Mouse (Mus musculus): ENCODE measurements around the gene Zfp738. TPM values are rescaled to one million over a fixed set of nuclear protein-coding genes. Genes with fewer than 3 reads are reported as not detected.
"Not testable (repeated sequence)": the region's sequence is repeated elsewhere in the genome, so short reads cannot be mapped to it uniquely, and the experiment has no call there.

Gene Zfp738
- polyA plus RNA-seq (2015; fragmentation: Nextera tagmentation; extraction: Ambion mirVana): 8.9 and 12.7 TPM in 2 replicates

DNA sequence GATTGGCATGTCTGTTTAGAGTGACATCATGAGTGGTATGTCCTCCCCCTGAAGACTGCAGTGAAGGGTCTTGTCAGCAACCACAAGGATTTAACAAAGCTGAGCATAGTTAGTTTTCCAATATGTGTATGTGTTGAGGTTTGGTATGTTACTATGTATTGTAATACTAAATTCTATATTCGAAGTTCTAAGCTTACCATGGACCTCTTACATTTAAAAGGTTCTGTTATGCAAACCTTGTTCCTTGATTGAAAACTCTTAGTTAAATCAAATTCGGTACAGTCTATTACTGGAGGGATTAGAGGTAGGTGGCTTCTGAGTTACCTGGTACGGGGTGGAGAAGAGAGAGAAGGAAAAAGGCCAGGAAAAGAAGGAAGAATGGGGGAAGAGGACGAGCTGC, at the start of gene Zfp738:
TSS of gene Zfp738 (minus strand) at position 101 of the 400 bp plus-strand sequence.
- H3K4me3 ChIP-seq (replicated peaks): no peak within 1 kb of the TSS
- WGBS: 78% methylated on average over 4 of the region's 4 CpGs
- H3K9me3 ChIP-seq: no peaks in the 10 kb centered on the region
- no peaks in the 10 kb centered on the region for H3K27me3 ChIP-seq (replicated peaks)
- 0 out of 2 replicates have a peak, but pooled peaks cover 2% of the 10 kb centered on the region for H3K4me1 ChIP-seq
- ATAC-seq (ENCODE audit: insufficient read depth, low FRiP score, low read depth): no peak
- no peak within 1 kb of the TSS for H3K9ac ChIP-seq
- no peak within 1 kb of the TSS for H3K27ac ChIP-seq
- no peak within 1 kb of the TSS for H3K4me2 ChIP-seq
- H3K36me3 ChIP-seq: no peaks in the 10 kb centered on the region

DNA sequence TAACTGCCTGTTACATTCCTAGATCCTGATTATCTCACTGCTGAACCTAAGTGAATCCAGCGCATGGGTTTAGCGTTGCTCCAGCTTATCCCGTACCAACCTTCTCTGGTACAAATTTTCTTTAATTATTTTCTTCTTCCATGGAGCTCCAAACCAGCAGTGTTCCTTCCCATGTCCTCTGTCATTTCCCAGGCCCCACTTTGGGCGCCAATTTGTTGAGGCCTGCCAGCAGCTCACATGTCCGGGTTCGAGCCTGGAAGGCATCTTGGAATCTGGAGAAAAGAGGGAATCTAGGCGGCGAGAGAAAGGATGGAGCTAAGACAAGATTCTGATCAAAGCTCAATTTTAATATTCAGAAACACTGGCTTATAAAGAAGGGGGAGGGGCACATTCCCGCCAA, 47.5 kb upstream of the Zfp738 start:
- ATAC-seq (ENCODE audit: insufficient read depth, low FRiP score, low read depth); H3K9me3 ChIP-seq; H3K27me3 ChIP-seq (replicated peaks); H3K4me1 ChIP-seq; H3K9ac ChIP-seq; H3K27ac ChIP-seq; H3K36me3 ChIP-seq; H3K4me2 ChIP-seq; H3K4me3 ChIP-seq (replicated peaks): not testable (repeated sequence)
- 88% methylated on average over 9 of the region's 9 CpGs for WGBS

DNA sequence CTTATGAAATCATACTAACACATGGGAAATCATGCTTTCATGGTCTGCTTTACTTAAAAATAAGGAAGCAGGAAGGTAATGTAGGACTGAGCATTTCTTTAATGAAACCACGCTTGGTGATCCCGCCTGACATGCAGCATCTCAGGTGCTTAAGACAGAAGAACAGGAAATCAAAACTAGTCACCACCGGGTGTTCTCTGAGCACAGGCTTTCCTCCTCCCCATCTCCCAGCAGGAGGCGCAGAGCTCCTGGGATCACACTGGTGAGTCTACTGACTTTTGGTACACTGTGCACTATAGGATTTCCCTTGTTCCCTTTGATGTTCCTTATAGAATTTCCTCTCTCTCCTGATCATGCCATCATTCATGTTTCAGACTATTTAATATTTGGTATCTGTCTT, 42.6 kb upstream of the Zfp738 start:
- not testable (repeated sequence) for H3K27ac ChIP-seq; H3K36me3 ChIP-seq; H3K4me1 ChIP-seq; H3K9me3 ChIP-seq; H3K27me3 ChIP-seq (replicated peaks)
- Histone ChIP-seq H3K9ac (peak overlapping the region; percentile 41; the same call in 1 of the 2 replicates), H3K4me3 (replicated peaks) (peak overlapping the region; percentile 58), H3K4me2 (peak overlapping the region; percentile 65)
- ATAC-seq (ENCODE audit: insufficient read depth, low FRiP score, low read depth): peak; percentile 88
- 28% methylated on average over 4 of the region's 4 CpGs for WGBS

DNA sequence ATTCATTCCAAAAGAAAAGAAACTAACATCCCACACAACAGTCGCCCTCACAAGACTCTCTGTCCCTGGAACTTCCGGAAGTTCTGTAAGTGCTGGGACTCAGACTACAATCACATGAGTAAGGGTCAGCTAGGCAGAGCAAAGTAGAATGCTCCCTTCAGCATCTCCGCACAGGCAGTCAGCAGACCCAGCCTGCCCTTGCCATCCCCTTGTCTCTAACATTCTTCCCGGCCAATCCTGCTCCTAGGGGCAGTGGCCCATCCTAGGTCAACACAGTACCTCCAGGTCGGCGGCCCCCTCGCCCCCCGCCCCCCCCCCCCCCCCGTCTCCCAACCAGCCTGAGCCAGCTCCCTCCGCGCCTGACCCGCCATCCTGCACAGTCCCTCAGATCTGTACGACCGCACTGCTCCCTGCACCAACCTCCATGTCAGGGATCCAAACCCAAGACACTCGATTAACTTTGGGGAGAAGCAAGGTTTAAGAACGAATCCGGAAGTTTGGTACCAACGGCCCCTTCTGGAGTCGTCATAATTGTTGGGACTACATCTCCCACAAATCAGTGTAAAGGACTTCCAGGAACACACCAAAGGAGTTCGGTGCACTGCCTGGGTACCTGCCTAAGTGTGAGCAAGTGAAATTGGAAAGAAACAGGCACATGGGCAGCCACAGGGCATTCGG, 41.9 kb upstream of the Zfp738 start, which contains the start of gene Zfp65:
TSS of gene Zfp65 (minus strand) at position 533 of the 678 bp plus-strand sequence.
- H3K27me3 ChIP-seq (replicated peaks): no peaks in the 10 kb centered on the region
- peak within 1 kb of the TSS; percentile 58 for H3K4me3 ChIP-seq (replicated peaks)
- peak within 1 kb of the TSS; percentile 41 for H3K9ac ChIP-seq
- H3K4me1 ChIP-seq: no peaks in the 10 kb centered on the region
- no peaks in the 10 kb centered on the region for H3K9me3 ChIP-seq
- 3% methylated on average over 16 of the region's 21 CpGs for WGBS
- peak within 1 kb of the TSS; percentile 35; the same call in 1 of the 2 replicates for H3K27ac ChIP-seq
- H3K36me3 ChIP-seq: no peaks in the 10 kb centered on the region
- ATAC-seq (ENCODE audit: insufficient read depth, low FRiP score, low read depth): peak; percentile 87; the same call in 1 of the 2 replicates
- peak within 1 kb of the TSS; percentile 65 for H3K4me2 ChIP-seq

DNA sequence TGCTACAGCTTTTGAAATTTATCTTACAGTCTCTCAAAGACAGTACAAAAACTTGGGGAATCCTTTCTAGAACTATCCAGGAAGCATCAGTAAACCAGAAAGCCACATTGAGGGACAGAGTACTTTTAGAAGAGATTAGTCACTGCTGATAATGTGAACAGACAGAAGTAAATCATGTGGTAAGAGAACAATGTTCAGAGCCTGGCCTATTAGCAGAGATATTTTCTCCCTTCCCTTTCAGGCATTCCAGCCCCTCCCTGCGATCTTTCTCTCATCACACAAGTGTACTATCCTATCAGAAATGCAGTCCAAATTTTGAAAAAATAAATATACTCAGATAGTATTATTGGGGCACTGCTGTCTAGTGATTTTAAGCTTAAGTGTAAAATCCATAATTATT, 41.2 kb upstream of the Zfp738 start:
- no peak for ATAC-seq (ENCODE audit: insufficient read depth, low FRiP score, low read depth)
- Histone ChIP-seq H3K4me1 (0 out of 2 replicates have a peak, but pooled peaks cover 2% of the 10 kb centered on the region), H3K27me3 (replicated peaks) (no peaks in the 10 kb centered on the region), H3K36me3 (no peaks in the 10 kb centered on the region), H3K4me2 (peak overlapping the region; percentile 65), H3K9ac (no peak overlapping the region), H3K27ac (no peak overlapping the region), H3K9me3 (no peaks in the 10 kb centered on the region), H3K4me3 (replicated peaks) (peak overlapping the region; percentile 58)
- WGBS: 72% methylated on average over 1 of the region's 1 CpGs

DNA sequence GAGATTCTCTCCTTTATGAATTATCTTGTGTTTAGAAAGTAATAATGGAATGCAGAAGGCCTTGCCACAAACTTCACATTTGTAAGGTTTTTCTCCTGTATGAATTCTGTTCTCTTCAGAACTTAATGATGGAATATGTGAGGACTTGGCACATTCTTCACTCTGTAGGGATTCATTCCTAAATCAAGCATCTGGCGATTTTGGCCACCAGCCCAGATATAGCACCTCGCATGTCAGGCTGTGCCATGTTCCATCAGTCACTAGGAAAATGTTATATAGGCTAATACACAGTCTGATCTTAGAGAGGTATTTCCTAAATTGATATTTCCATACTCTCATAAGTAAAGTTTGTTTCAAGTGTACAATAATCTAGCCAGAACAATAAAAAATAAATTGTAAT, 38.5 kb upstream of the Zfp738 start:
- WGBS: 56% methylated on average over 2 of the region's 2 CpGs
- H3K27me3 ChIP-seq (replicated peaks); H3K9ac ChIP-seq; H3K27ac ChIP-seq; H3K4me2 ChIP-seq; ATAC-seq (ENCODE audit: insufficient read depth, low FRiP score, low read depth); H3K4me3 ChIP-seq (replicated peaks); H3K9me3 ChIP-seq; H3K4me1 ChIP-seq; H3K36me3 ChIP-seq: not testable (repeated sequence)

DNA sequence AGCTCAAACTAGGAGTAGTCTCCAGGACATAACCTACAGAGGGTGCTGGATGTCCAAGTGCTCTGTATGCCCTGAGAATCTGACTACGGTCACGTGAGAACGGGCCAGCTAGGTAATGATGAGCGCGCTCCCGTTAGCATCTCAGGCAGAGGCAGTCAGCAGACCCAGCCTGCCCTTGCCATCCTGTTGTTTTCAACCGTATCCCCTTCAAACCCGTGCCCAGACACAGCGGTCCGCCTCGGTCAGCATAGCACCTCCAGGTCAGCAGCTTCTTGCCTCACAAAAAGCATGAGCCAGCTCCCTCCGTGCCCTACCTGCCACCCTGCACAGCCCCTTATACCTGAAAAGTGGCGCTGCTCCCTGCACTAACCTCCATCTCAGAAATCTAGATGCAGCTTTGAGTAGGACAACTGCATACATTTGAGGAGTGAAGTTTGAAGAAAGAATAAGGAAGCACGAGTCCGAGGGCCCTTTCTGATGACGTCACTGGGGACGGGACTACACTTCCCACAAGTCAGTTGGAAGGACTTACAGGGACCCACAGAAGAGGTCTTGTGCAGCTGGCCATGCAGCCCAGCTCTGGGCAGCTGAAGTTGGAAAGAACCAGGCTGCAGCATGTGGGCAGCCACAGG, 37.1 kb upstream of the Zfp738 start:
- 1% methylated on average over 17 of the region's 17 CpGs for WGBS
- Histone ChIP-seq H3K4me3 (replicated peaks) (peak overlapping the region; percentile 85), H3K4me1 (0 out of 2 replicates have a peak, but pooled peaks cover 2% of the 10 kb centered on the region), H3K27me3 (replicated peaks) (no peaks in the 10 kb centered on the region), H3K4me2 (peak overlapping the region; percentile 73), H3K36me3 (no peaks in the 10 kb centered on the region), H3K9me3 (no peaks in the 10 kb centered on the region), H3K27ac (peak overlapping the region; percentile 62), H3K9ac (peak overlapping the region; percentile 83)
- ATAC-seq (ENCODE audit: insufficient read depth, low FRiP score, low read depth): peak; percentile 93

DNA sequence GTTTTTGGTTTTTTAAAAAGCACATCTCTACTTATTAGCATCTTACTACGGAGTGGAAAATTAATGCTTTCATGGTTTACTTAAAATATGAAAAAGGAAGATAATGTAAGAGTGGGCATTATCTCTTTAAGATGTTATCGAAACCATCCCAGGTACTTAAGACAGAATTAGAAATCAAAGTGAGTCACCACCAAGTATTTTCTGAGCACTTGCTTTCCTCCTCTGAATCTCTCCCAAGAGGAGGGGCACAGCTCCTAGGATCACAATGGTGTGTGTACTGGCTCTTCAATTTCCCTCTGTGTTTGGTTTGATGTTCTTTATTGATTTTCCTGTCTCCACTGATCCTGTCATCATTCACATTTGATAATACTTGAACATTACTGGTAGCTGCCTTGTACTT, 3.0 kb downstream of the Zfp738 start:
- H3K27me3 ChIP-seq (replicated peaks); ATAC-seq (ENCODE audit: insufficient read depth, low FRiP score, low read depth): not testable (repeated sequence)

DNA sequence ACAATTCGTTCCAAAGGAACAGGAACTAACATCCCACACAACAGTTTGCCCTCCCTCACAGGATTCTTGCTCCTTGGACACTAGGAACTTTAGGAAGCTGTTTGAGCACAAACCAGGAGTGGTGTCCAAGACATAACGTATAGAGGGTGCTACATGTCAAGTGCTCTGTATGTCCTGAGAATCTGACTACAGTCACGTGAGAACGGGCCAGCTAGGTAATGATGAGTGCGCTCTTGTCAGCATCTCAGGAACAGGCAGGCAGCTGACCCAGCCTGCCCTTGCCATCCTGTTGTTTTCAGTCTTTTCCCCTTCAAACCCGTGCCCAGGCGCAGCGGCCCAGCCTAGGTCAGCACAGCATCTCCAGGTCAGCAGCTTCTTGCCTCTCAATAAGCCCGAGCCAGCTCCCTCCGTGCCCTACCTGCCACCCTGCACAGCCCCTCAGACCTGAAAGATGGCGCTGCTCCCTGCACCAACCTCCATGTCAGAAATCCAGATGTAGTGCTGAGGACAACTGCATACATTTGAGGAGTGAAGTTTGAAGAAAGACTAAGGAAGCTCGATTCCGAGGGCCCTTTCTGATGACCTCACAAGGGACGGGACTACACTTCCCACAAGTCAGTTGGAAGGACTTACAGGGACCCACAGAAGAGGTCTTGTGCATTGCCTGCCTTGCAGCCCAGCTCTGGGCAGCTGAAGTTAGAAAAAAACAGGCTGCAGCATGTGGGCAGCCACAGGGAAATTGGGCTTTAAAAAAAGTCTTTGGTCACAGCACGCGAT, 3.7 kb downstream of the Zfp738 start:
- H3K27me3 ChIP-seq (replicated peaks); H3K27ac ChIP-seq; H3K4me1 ChIP-seq; H3K9me3 ChIP-seq; H3K36me3 ChIP-seq: not testable (repeated sequence)
- Histone ChIP-seq H3K9ac (peak overlapping the region; percentile 51), H3K4me3 (replicated peaks) (peak overlapping the region; percentile 85), H3K4me2 (peak overlapping the region; percentile 59)
- ATAC-seq (ENCODE audit: insufficient read depth, low FRiP score, low read depth): peak; percentile 99
- WGBS: 10% methylated on average over 16 of the region's 16 CpGs

More for the DNA sequence above, 3.0 kb downstream of the Zfp738 start:
- 66% methylated on average over 2 of the region's 2 CpGs for WGBS
- Histone ChIP-seq H3K4me2 (peak overlapping the region; percentile 59), H3K4me3 (replicated peaks) (peak overlapping the region; percentile 85)
- H3K4me1 ChIP-seq, H3K9me3 ChIP-seq, H3K27ac ChIP-seq, H3K36me3 ChIP-seq, H3K9ac ChIP-seq: not testable (repeated sequence)

DNA sequence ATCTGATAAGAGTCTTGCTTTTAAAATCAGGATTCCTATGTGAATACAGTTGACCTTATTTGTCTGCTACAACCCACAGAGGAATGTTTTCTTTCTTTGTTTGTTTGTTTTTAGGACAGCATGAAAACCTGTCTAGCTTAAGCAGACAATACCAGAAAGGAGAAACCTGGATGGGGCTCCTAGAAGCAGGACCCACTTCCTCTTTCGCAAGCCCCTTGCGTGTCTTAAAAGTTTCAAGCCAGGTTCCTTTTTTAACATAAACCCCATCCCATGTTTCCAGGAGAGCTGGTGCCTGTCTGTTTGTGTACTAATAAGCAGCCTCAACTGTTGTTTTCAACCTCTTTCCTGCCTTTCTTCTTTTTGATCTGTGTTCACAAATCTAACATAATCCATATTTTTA, 12.0 kb downstream of the Zfp738 start:
- Histone ChIP-seq H3K9ac (no peak overlapping the region), H3K27me3 (replicated peaks) (no peaks in the 10 kb centered on the region), H3K27ac (no peak overlapping the region), H3K36me3 (peaks cover under 1% of the 10 kb centered on the region; the same call in 1 of the 2 replicates), H3K4me1 (no peaks in the 10 kb centered on the region), H3K4me3 (replicated peaks) (no peak overlapping the region), H3K4me2 (no peak overlapping the region), H3K9me3 (no peaks in the 10 kb centered on the region)
- 95% methylated on average over 2 of the region's 2 CpGs for WGBS
- no peak for ATAC-seq (ENCODE audit: insufficient read depth, low FRiP score, low read depth)

DNA sequence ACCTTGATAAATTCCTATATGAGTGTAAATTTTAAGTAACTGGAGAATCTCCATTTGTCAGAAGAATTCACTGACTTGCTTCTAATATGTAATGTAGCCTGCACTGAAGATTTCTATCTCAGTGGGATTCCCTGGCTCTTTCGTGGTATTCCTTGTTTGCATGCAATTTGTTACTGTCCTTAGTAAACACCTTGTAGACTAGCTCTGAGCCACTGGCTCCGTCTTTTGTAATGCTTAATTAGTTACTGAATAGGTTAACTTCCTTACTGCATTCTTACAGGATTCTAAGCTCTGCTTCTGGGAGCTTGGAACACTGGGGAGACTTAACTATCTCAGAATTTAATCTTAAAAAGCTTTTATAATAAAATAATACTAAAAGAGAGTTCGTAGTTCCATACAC, 34.4 kb downstream of the Zfp738 start:
- H3K27ac ChIP-seq: no peak overlapping the region
- H3K4me2 ChIP-seq: no peak overlapping the region
- H3K27me3 ChIP-seq (replicated peaks): no peaks in the 10 kb centered on the region
- H3K4me1 ChIP-seq: no peaks in the 10 kb centered on the region
- 54% methylated on average over 3 of the region's 3 CpGs for WGBS
- H3K4me3 ChIP-seq (replicated peaks): no peak overlapping the region
- no peaks in the 10 kb centered on the region for H3K36me3 ChIP-seq
- H3K9ac ChIP-seq: no peak overlapping the region
- H3K9me3 ChIP-seq: no peaks in the 10 kb centered on the region
- ATAC-seq (ENCODE audit: insufficient read depth, low FRiP score, low read depth): no peak
